Mouse (Mus musculus): ENCODE measurements around the gene Cacnb2. TPM values are rescaled to one million over a fixed set of nuclear protein-coding genes. Genes with fewer than 3 reads are reported as not detected.

Gene Cacnb2
- total RNA-seq, 2 experiments from 2014 or later = 0.51 to 0.73 TPM

GRCm38 (mm10) chr2:14860350-14860749 lies 257.5 kb downstream of the Cacnb2 start:
- Histone ChIP-seq H3K27ac (no peak overlapping the region), H3K4me3 (no peak overlapping the region)
- intact Hi-C loops (cut with DNase I) = no loop called here
- DNase-seq = no peak
- TF ChIP-seq CTCF (IDR thresholded peaks at IDR 0.05) = no peak

GRCm38 (mm10) chr2:14861613-14862012 lies 258.7 kb downstream of the Cacnb2 start:
- no peak for TF ChIP-seq CTCF (IDR thresholded peaks at IDR 0.05)
- intact Hi-C loops (cut with DNase I) = no loop called here
- H3K27ac ChIP-seq = no peak overlapping the region
- no peak for DNase-seq
- H3K4me3 ChIP-seq = no peak overlapping the region

- intact Hi-C loops (cut with DNase I) = no loop called here
- no peak for DNase-seq
- no peak overlapping the region for H3K27ac ChIP-seq
- no peak for TF ChIP-seq CTCF (IDR thresholded peaks at IDR 0.05)
- H3K4me3 ChIP-seq = no peak overlapping the region
Observed at GRCm38 (mm10) chr2:14862981-14863380, 260.1 kb downstream of the Cacnb2 start.

- no peak for DNase-seq
- no peak overlapping the region for H3K27ac ChIP-seq
- no peak for TF ChIP-seq CTCF (IDR thresholded peaks at IDR 0.05)
- no peak overlapping the region for H3K4me3 ChIP-seq
- intact Hi-C loops (cut with DNase I) = no loop called here
Observed at GRCm38 (mm10) chr2:14873116-14873515, 270.2 kb downstream of the Cacnb2 start.

- Histone ChIP-seq H3K27ac (no peak overlapping the region), H3K4me3 (peak overlapping the region; percentile 57)
- no peak for DNase-seq
- intact Hi-C loops (cut with DNase I) = no loop called here
- no peak for TF ChIP-seq CTCF (IDR thresholded peaks at IDR 0.05)
Observed at GRCm38 (mm10) chr2:14873701-14874181, 270.9 kb downstream of the Cacnb2 start.

DNA sequence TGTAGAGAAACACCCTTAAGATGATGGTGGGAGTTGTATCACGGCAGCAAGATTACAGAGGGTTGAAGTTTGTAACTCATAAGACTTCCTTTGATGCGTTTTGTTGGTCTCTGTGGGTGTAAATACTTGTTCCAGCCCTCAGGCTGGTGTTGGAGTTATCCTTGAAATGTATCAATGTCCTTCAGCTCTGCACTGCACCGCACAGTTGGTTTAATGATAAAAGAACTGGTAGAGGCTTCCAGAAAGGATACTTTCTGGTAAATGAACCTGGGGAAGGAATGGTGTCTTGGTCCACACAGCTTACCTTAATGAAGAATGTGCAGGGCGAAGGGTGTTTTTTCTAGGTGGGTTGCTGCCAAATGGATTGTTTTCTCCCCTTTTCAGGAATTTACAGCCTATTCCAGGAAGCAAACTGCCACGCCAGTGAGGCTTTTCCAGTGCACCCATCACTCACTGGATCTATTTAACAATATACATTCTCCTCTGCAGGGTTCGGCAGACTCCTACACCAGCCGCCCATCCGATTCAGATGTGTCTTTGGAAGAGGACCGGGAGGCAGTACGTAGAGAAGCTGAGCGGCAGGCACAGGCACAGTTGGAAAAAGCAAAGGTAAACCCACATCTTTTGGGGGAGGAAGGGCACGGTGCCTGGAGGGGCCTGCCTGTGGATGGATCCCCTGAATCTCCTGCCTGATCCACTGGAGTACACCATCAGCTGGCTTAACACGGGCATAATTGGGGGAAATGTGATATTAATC lies 271.6 kb downstream of the Cacnb2 start:
- no peak for TF ChIP-seq CTCF (IDR thresholded peaks at IDR 0.05)
- intact Hi-C loops (cut with DNase I) = no loop called here
- DNase-seq = no peak
- no peak overlapping the region for H3K27ac ChIP-seq
- peak overlapping the region; percentile 57; the same call in 1 of the 2 replicates for H3K4me3 ChIP-seq

GRCm38 (mm10) chr2:14875121-14875520 lies 272.2 kb downstream of the Cacnb2 start:
- DNase-seq = no peak
- Histone ChIP-seq H3K27ac (no peak overlapping the region), H3K4me3 (no peak overlapping the region)
- intact Hi-C loops (cut with DNase I) = no loop called here
- no peak for TF ChIP-seq CTCF (IDR thresholded peaks at IDR 0.05)

DNA sequence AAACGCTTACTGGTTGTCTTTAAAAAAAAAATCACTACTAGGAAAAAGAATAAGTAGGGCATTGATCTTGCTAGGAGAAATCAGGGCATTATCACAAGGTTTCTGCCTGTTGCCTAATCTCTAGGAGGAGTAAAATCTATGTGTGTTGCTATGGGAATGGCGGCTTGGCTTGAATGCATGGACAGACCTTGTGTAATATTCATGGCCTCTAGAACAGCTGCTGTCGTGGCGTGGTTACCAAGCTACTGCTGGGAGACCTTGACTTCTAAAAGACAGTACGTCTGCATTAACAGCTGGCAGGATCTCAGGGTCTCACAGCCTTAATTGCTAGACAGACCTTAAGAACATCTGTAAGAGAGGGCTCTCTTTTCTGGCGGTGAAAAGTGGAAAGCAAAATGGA lies 272.7 kb downstream of the Cacnb2 start:
- intact Hi-C loops (cut with DNase I) = no loop called here
- DNase-seq = no peak

GRCm38 (mm10) chr2:14878953-14879352 lies 276.1 kb downstream of the Cacnb2 start:
- intact Hi-C loops (cut with DNase I) = no loop called here
- no peak for TF ChIP-seq CTCF (IDR thresholded peaks at IDR 0.05)
- H3K4me3 ChIP-seq = no peak overlapping the region
- no peak for DNase-seq
- H3K27ac ChIP-seq = no peak overlapping the region

More for the DNA sequence above, 272.7 kb downstream of the Cacnb2 start:
- Histone ChIP-seq H3K27ac (no peak overlapping the region), H3K4me3 (no peak overlapping the region)
- TF ChIP-seq CTCF (IDR thresholded peaks at IDR 0.05) = no peak

DNA sequence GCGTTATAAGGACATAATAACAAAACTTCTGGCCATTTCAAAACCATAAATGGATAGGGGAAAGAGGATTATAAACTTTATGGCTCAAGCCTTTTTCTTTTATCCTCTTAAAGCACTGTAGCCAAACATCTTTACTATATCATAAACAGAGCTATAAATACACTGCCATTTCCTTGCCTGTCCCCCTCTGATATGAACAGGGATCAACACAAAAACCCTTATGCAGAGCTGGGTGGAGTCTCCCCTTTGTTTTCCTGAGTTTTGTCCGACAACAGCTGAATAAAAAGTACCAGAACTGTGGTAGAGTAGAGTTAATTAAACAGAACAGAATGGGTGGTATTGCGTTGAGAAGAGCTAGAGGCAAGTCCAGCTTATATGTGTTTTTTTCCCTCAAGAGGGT lies 280.6 kb downstream of the Cacnb2 start:
- intact Hi-C loops (cut with DNase I) = no loop called here
- no peak overlapping the region for H3K4me3 ChIP-seq

GRCm38 (mm10) chr2:14888406-14889195 lies 285.7 kb downstream of the Cacnb2 start:
- intact Hi-C loops (cut with DNase I) = no loop called here
- H3K27ac ChIP-seq = no peak overlapping the region
- no peak for DNase-seq
- H3K4me3 ChIP-seq = no peak overlapping the region
- TF ChIP-seq CTCF (IDR thresholded peaks at IDR 0.05) = no peak

More for the DNA sequence above, 280.6 kb downstream of the Cacnb2 start:
- H3K27ac ChIP-seq = no peak overlapping the region
- no peak for TF ChIP-seq CTCF (IDR thresholded peaks at IDR 0.05)
- DNase-seq = no peak

GRCm38 (mm10) chr2:14903837-14904236 lies 300.9 kb downstream of the Cacnb2 start:
- no peak overlapping the region for H3K27ac ChIP-seq
- no peak overlapping the region for H3K4me3 ChIP-seq
- intact Hi-C loops (cut with DNase I) = no loop called here
- TF ChIP-seq CTCF (IDR thresholded peaks at IDR 0.05) = no peak
- no peak for DNase-seq

DNA sequence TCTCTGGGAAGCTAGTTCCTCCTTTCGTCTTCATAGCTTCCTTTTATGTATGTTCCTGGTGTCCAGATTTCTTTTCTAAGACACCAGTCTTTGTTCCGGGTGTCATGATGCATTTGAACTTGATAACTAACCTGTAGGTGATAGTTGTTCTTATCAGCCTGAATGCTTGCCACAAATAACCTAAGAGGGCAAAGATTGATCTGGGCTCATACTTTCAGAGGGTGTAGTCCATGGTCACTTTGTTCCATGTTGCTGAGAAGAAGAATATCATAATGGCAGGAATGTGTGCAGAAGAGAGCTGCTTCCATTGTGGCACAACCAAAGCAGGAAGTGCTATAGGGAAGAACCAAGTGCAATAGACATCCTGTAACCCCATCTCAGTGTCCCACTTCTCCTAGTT lies 302.0 kb downstream of the Cacnb2 start:
- TF ChIP-seq CTCF (IDR thresholded peaks at IDR 0.05) = no peak
- no peak overlapping the region for H3K27ac ChIP-seq
- intact Hi-C loops (cut with DNase I) = no loop called here
- no peak for DNase-seq
- no peak overlapping the region for H3K4me3 ChIP-seq

All from gastrocnemius, adult 2 months (tissue).